Mouse (Mus musculus): Measurements from ENCODE around the gene Ube2s. TPM values are rescaled to one million over a fixed set of nuclear protein-coding genes. Genes with fewer than 3 reads are reported as not detected.

Gene Ube2s
- polyA plus RNA-seq, 1 experiment from 2014 or later = 126 TPM

DNA sequence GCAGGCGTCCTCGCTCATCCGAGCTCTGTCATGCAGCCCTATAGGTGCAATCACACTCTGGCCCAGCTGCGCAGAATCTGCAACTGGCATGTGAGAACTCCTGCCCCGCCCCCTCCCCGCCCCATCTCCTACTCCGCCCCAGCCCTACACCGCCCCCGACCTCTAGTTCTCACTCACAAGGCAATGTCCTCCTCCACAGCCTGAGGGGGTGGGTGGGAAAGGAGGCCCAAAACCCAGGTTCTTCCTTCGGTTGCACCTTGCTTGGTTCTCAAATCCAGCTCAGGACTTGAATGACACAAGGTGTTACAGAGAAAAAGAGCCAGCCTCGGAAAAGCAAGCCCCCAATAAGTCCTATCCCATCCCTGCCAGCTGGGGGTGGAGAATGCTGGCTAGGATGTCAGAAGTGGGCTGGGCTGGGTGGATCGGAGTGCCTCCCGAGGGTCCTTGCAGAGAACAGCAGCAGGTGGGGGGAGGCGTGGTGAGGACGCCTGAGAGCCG lies 30.3 kb upstream of the Ube2s start:
- Histone ChIP-seq H3K9ac (ENCODE audit: low read depth, low read length) (no peak overlapping the region), H3K4me3 (ENCODE audit: low read depth, low read length) (peak overlapping the region; percentile 14), H3K4me1 (replicated peaks; ENCODE audit: control insufficient read depth, insufficient read depth, low read length) (0 out of 2 replicates have a peak, but pooled peaks cover 3% of the 10 kb centered on the region), H3K27ac (ENCODE audit: low read depth, low read length) (no peak overlapping the region), H3K4me2 (replicated peaks; ENCODE audit: low read depth) (peak overlapping the region; percentile 31), H3K36me3 (ENCODE audit: control insufficient read depth, insufficient read depth) (no peaks in the 10 kb centered on the region), H3K9me3 (ENCODE audit: control insufficient read depth) (no peaks in the 10 kb centered on the region), H3K27me3 (replicated peaks; ENCODE audit: control insufficient read depth, insufficient read depth, low read length) (peaks cover 61% of the 10 kb centered on the region)
- no peak for TF ChIP-seq CTCF (IDR thresholded peaks at IDR 0.05; ENCODE audit: low read depth)
- 1% methylated on average over 16 of the region's 16 CpGs for WGBS
- ATAC-seq = peak; percentile 33; the same call in 1 of the 2 replicates

DNA sequence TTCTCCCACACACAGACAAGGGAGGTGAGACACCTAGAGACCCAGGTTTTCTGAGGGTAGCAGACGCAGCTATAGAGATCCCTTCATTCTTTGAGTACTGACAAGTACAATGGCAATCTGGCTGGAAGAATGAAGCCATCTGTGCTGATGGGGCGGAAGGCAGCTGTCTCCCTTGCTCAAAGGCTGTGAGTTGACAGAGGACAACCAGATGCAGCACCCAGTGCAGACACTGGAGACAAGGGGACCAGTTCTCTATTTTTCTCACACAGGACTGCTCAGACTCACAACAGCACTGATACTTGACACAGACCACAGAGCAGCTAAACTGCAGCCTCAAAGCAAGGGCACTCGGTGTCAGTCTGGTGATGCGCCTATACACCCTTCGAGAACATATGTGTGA lies 29.7 kb upstream of the Ube2s start:
- 0 out of 2 replicates have a peak, but pooled peaks cover 3% of the 10 kb centered on the region for H3K4me1 ChIP-seq (replicated peaks; ENCODE audit: control insufficient read depth, insufficient read depth, low read length)
- no peak overlapping the region; the same call in 1 of the 2 replicates for H3K4me2 ChIP-seq (replicated peaks; ENCODE audit: low read depth)
- H3K27ac ChIP-seq (ENCODE audit: low read depth, low read length) = no peak overlapping the region
- no peak for ATAC-seq
- WGBS = 56% methylated on average over 5 of the region's 5 CpGs
- no peak overlapping the region for H3K4me3 ChIP-seq (ENCODE audit: low read depth, low read length)
- no peaks in the 10 kb centered on the region for H3K9me3 ChIP-seq (ENCODE audit: control insufficient read depth)
- peaks cover 67% of the 10 kb centered on the region for H3K27me3 ChIP-seq (replicated peaks; ENCODE audit: control insufficient read depth, insufficient read depth, low read length)
- no peak overlapping the region for H3K9ac ChIP-seq (ENCODE audit: low read depth, low read length)
- no peak for TF ChIP-seq CTCF (IDR thresholded peaks at IDR 0.05; ENCODE audit: low read depth)
- no peaks in the 10 kb centered on the region for H3K36me3 ChIP-seq (ENCODE audit: control insufficient read depth, insufficient read depth)

DNA sequence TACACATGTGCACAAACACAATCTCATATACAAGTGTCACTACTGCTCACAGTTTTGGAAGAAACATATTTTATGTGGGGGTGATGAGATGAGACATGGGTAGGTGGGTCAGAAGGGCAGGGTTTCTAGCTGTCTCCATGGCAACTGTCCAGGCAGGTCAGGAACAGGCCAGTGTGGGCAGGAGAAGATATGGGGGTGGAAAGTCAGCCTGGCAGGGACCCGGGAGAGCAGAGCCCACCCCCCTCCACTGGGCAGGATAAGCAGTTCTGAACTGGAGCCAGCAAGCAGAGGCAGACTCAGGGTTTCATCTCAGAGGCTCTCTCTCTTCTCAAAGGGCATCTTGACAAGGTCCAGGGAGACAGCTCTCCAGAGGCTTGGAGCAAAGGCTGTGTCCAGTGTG lies 25.2 kb upstream of the Ube2s start:
- Histone ChIP-seq H3K9ac (ENCODE audit: low read depth, low read length) (no peak overlapping the region), H3K4me2 (replicated peaks; ENCODE audit: low read depth) (no peak overlapping the region), H3K36me3 (ENCODE audit: control insufficient read depth, insufficient read depth) (no peaks in the 10 kb centered on the region), H3K27me3 (replicated peaks; ENCODE audit: control insufficient read depth, insufficient read depth, low read length) (peaks cover 60% of the 10 kb centered on the region), H3K4me1 (replicated peaks; ENCODE audit: control insufficient read depth, insufficient read depth, low read length) (no peaks in the 10 kb centered on the region), H3K27ac (ENCODE audit: low read depth, low read length) (no peak overlapping the region), H3K4me3 (ENCODE audit: low read depth, low read length) (no peak overlapping the region), H3K9me3 (ENCODE audit: control insufficient read depth) (no peaks in the 10 kb centered on the region)
- 5% methylated on average over 1 of the region's 1 CpGs for WGBS
- ATAC-seq = no peak
- no peak for TF ChIP-seq CTCF (IDR thresholded peaks at IDR 0.05; ENCODE audit: low read depth)

DNA sequence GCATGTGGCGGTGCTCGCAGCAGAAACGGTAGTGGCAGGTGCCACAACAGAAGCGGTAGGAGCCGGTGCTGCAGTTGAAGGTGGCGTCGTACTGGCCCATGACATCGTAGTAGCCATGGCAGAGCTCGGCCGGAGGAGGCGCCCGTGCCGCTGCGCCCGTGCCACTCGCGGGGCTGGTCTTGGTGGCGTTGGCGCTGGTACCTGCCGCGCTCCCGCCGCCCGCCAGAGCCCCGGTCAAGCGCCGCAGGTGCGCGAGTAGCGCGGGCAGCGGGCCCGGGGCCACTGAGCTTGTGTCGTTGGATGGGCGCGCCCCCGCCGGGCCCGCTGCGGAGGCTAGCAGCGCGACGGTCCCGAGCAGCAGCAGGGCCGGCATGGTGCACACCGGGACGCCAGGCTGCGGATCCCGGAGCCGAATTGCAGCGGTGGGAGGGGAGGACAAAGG lies 24.0 kb upstream of the Ube2s start:
- WGBS = under 1% methylated on average over 51 of the region's 51 CpGs
- Histone ChIP-seq H3K9ac (ENCODE audit: low read depth, low read length) (no peak overlapping the region), H3K36me3 (ENCODE audit: control insufficient read depth, insufficient read depth) (no peaks in the 10 kb centered on the region), H3K4me2 (replicated peaks; ENCODE audit: low read depth) (peak overlapping the region; percentile 85), H3K9me3 (ENCODE audit: control insufficient read depth) (no peaks in the 10 kb centered on the region), H3K27ac (ENCODE audit: low read depth, low read length) (no peak overlapping the region), H3K4me3 (ENCODE audit: low read depth, low read length) (peak overlapping the region; percentile 45), H3K27me3 (replicated peaks; ENCODE audit: control insufficient read depth, insufficient read depth, low read length) (peaks cover 50% of the 10 kb centered on the region), H3K4me1 (replicated peaks; ENCODE audit: control insufficient read depth, insufficient read depth, low read length) (no peaks in the 10 kb centered on the region)
- ATAC-seq = peak; percentile 90
- peak; percentile 71 for TF ChIP-seq CTCF (IDR thresholded peaks at IDR 0.05; ENCODE audit: low read depth)

DNA sequence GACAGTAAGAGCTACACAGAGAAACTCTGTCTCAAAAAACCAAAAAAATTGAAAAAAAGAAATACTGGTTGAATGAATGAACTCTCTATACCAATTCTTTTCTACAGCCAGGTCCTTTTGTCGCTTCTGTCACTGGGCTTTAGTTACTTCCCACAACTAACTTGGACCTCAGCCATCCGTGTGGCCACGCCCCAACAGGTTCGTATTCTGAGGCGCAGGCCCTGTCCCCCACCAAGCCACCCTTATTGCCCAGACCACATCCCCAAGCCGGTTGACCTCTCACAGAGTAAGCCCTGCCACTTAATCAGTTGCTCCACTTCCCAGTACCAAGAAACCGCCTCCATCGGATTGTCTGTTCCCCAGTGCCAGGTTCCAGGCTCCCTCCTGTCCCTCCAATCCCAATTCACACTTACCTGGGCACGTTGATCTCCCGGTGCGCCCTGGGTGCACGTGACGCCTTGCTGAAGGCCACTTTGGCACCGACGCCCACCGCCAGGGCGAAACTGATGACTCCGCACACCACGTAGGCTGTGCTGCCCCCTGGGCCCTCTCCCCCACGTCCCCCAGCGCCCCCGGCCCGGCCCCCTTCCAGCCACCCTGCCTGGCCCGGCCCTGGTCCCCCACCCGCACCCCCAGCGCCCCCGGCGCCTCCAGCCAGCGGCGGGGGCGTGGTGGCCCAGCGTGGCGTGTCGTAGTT lies 23.4 kb upstream of the Ube2s start:
- Histone ChIP-seq H3K27ac (ENCODE audit: low read depth, low read length) (no peak overlapping the region), H3K4me2 (replicated peaks; ENCODE audit: low read depth) (peak overlapping the region; percentile 85), H3K9ac (ENCODE audit: low read depth, low read length) (no peak overlapping the region), H3K4me3 (ENCODE audit: low read depth, low read length) (peak overlapping the region; percentile 45), H3K36me3 (ENCODE audit: control insufficient read depth, insufficient read depth) (no peaks in the 10 kb centered on the region), H3K4me1 (replicated peaks; ENCODE audit: control insufficient read depth, insufficient read depth, low read length) (no peaks in the 10 kb centered on the region), H3K9me3 (ENCODE audit: control insufficient read depth) (no peaks in the 10 kb centered on the region), H3K27me3 (replicated peaks; ENCODE audit: control insufficient read depth, insufficient read depth, low read length) (peaks cover 49% of the 10 kb centered on the region)
- ATAC-seq = peak; percentile 26
- TF ChIP-seq CTCF (IDR thresholded peaks at IDR 0.05; ENCODE audit: low read depth) = no peak
- WGBS = 4% methylated on average over 34 of the region's 34 CpGs

DNA sequence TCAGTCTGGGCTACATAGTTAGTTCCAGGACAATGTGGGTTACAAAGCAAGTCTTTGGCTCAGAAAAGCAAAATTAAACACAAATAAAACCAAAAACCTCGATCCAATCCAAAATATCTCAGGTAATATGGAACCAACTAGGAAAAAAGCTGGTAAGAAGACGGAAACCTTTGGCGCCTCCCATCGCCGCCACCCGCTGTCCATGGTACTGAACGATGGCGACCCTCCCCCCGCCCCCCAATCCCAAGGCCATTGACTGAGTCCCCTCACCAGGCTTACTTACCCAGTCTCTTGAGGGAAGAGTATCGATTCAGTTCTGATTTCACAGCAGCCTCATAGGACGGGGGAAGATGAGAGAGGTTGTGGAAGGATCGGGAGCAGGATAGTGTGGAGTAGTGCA lies 18.1 kb upstream of the Ube2s start:
- ATAC-seq = no peak
- no peaks in the 10 kb centered on the region for H3K36me3 ChIP-seq (ENCODE audit: control insufficient read depth, insufficient read depth)
- peaks cover 19% of the 10 kb centered on the region for H3K27me3 ChIP-seq (replicated peaks; ENCODE audit: control insufficient read depth, insufficient read depth, low read length)
- H3K4me2 ChIP-seq (replicated peaks; ENCODE audit: low read depth) = no peak overlapping the region
- H3K27ac ChIP-seq (ENCODE audit: low read depth, low read length) = no peak overlapping the region
- H3K9me3 ChIP-seq (ENCODE audit: control insufficient read depth) = no peaks in the 10 kb centered on the region
- H3K4me3 ChIP-seq (ENCODE audit: low read depth, low read length) = no peak overlapping the region
- no peak overlapping the region for H3K9ac ChIP-seq (ENCODE audit: low read depth, low read length)
- no peaks in the 10 kb centered on the region for H3K4me1 ChIP-seq (replicated peaks; ENCODE audit: control insufficient read depth, insufficient read depth, low read length)
- TF ChIP-seq CTCF (IDR thresholded peaks at IDR 0.05; ENCODE audit: low read depth) = no peak
- 6% methylated on average over 12 of the region's 12 CpGs for WGBS

Measured in intestine, postnatal 0 days (tissue).